Mouse (Mus musculus): ENCODE results near the gene Etl4. TPM values are rescaled to one million over a fixed set of nuclear protein-coding genes. Genes with fewer than 3 reads are reported as not detected.
A peak's percentile ranks its signal among the peaks of the same experiment; 100 is the strongest.

The Etl4 gene
- polyA plus RNA-seq, 1 experiment from 2014 or later: 5.0 TPM

GRCm38 (mm10) chr2:20721098-20721497 lies 811.5 kb downstream of the Etl4 start:
- Histone ChIP-seq H3K9me3 (no peaks in the 10 kb centered on the region), H3K4me2 (no peak overlapping the region), H3K36me3 (no peaks in the 10 kb centered on the region), H3K27me3 (no peaks in the 10 kb centered on the region), H3K4me3 (no peak overlapping the region), H3K4me1 (replicated peaks) (peaks cover 6% of the 10 kb centered on the region; the same call in 1 of the 2 replicates), H3K27ac (replicated peaks) (no peak overlapping the region), H3K9ac (no peak overlapping the region)
- 85% methylated on average over 3 of the region's 3 CpGs for WGBS
- ATAC-seq (ENCODE audit: low FRiP score, low read depth): no peak

GRCm38 (mm10) chr2:20722165-20722991 lies 812.8 kb downstream of the Etl4 start:
- H3K4me1 ChIP-seq (replicated peaks): peaks cover 6% of the 10 kb centered on the region; the same call in 1 of the 2 replicates
- 23% methylated on average over 15 of the region's 15 CpGs for WGBS
- no peaks in the 10 kb centered on the region for H3K36me3 ChIP-seq
- no peak overlapping the region for H3K9ac ChIP-seq
- H3K9me3 ChIP-seq: no peaks in the 10 kb centered on the region
- H3K4me2 ChIP-seq: peak overlapping the region; percentile 36
- ATAC-seq (ENCODE audit: low FRiP score, low read depth): no peak
- no peaks in the 10 kb centered on the region for H3K27me3 ChIP-seq
- H3K4me3 ChIP-seq: peak overlapping the region; percentile 2
- H3K27ac ChIP-seq (replicated peaks): no peak overlapping the region

- H3K9ac ChIP-seq: no peak overlapping the region
- H3K27me3 ChIP-seq: no peaks in the 10 kb centered on the region
- peaks cover 6% of the 10 kb centered on the region; the same call in 1 of the 2 replicates for H3K4me1 ChIP-seq (replicated peaks)
- H3K4me2 ChIP-seq: no peak overlapping the region
- no peak for ATAC-seq (ENCODE audit: low FRiP score, low read depth)
- no peaks in the 10 kb centered on the region for H3K36me3 ChIP-seq
- H3K9me3 ChIP-seq: no peaks in the 10 kb centered on the region
- 44% methylated on average over 2 of the region's 2 CpGs for WGBS
- H3K4me3 ChIP-seq: no peak overlapping the region
- H3K27ac ChIP-seq (replicated peaks): no peak overlapping the region
These were observed 814.6 kb downstream of the Etl4 start for GRCm38 (mm10) chr2:20723990-20724745.

GRCm38 (mm10) chr2:20726974-20727373 lies 817.4 kb downstream of the Etl4 start:
- no peak overlapping the region for H3K27ac ChIP-seq (replicated peaks)
- H3K9ac ChIP-seq: no peak overlapping the region
- no peaks in the 10 kb centered on the region for H3K36me3 ChIP-seq
- WGBS: 79% methylated on average over 2 of the region's 2 CpGs
- no peak for ATAC-seq (ENCODE audit: low FRiP score, low read depth)
- no peaks in the 10 kb centered on the region for H3K9me3 ChIP-seq
- H3K4me3 ChIP-seq: no peak overlapping the region
- H3K4me1 ChIP-seq (replicated peaks): peaks cover under 1% of the 10 kb centered on the region; the same call in 1 of the 2 replicates
- no peaks in the 10 kb centered on the region for H3K27me3 ChIP-seq
- no peak overlapping the region for H3K4me2 ChIP-seq

- H3K4me3 ChIP-seq: no peak overlapping the region
- 85% methylated on average over 6 of the region's 6 CpGs for WGBS
- no peak overlapping the region for H3K4me2 ChIP-seq
- H3K4me1 ChIP-seq (replicated peaks): no peaks in the 10 kb centered on the region; the same call in 1 of the 2 replicates
- no peak for ATAC-seq (ENCODE audit: low FRiP score, low read depth)
- no peak overlapping the region for H3K9ac ChIP-seq
- H3K9me3 ChIP-seq: no peaks in the 10 kb centered on the region
- no peaks in the 10 kb centered on the region for H3K36me3 ChIP-seq
- no peaks in the 10 kb centered on the region for H3K27me3 ChIP-seq
- no peak overlapping the region for H3K27ac ChIP-seq (replicated peaks)
These were observed 818.3 kb downstream of the Etl4 start for GRCm38 (mm10) chr2:20727752-20728438.

- ATAC-seq (ENCODE audit: low FRiP score, low read depth): no peak
- Histone ChIP-seq H3K27ac (replicated peaks) (no peak overlapping the region), H3K4me1 (replicated peaks) (no peaks in the 10 kb centered on the region), H3K4me2 (no peak overlapping the region), H3K27me3 (no peaks in the 10 kb centered on the region), H3K9me3 (no peaks in the 10 kb centered on the region), H3K36me3 (no peaks in the 10 kb centered on the region), H3K4me3 (no peak overlapping the region), H3K9ac (no peak overlapping the region)
- 48% methylated on average over 3 of the region's 3 CpGs for WGBS
These were observed 825.9 kb downstream of the Etl4 start for GRCm38 (mm10) chr2:20735444-20735843.

GRCm38 (mm10) chr2:20736324-20737015 lies 826.9 kb downstream of the Etl4 start:
- Histone ChIP-seq H3K9ac (no peak overlapping the region), H3K27me3 (no peaks in the 10 kb centered on the region), H3K4me2 (no peak overlapping the region), H3K36me3 (no peaks in the 10 kb centered on the region), H3K4me3 (no peak overlapping the region), H3K9me3 (no peaks in the 10 kb centered on the region), H3K27ac (replicated peaks) (no peak overlapping the region), H3K4me1 (replicated peaks) (no peaks in the 10 kb centered on the region)
- 78% methylated on average over 7 of the region's 7 CpGs for WGBS
- ATAC-seq (ENCODE audit: low FRiP score, low read depth): no peak

GRCm38 (mm10) chr2:20737112-20737808 lies 827.7 kb downstream of the Etl4 start:
- no peak overlapping the region for H3K4me2 ChIP-seq
- H3K9me3 ChIP-seq: no peaks in the 10 kb centered on the region
- ATAC-seq (ENCODE audit: low FRiP score, low read depth): no peak
- no peaks in the 10 kb centered on the region for H3K36me3 ChIP-seq
- H3K4me3 ChIP-seq: no peak overlapping the region
- H3K27me3 ChIP-seq: no peaks in the 10 kb centered on the region
- WGBS: 84% methylated on average over 19 of the region's 19 CpGs
- no peaks in the 10 kb centered on the region for H3K4me1 ChIP-seq (replicated peaks)
- H3K9ac ChIP-seq: no peak overlapping the region
- no peak overlapping the region for H3K27ac ChIP-seq (replicated peaks)

GRCm38 (mm10) chr2:20737837-20738236 lies 828.3 kb downstream of the Etl4 start:
- no peak overlapping the region for H3K4me3 ChIP-seq
- H3K9me3 ChIP-seq: no peaks in the 10 kb centered on the region
- no peaks in the 10 kb centered on the region for H3K4me1 ChIP-seq (replicated peaks)
- ATAC-seq (ENCODE audit: low FRiP score, low read depth): no peak
- H3K9ac ChIP-seq: no peak overlapping the region
- H3K27ac ChIP-seq (replicated peaks): no peak overlapping the region
- H3K36me3 ChIP-seq: no peaks in the 10 kb centered on the region
- no peak overlapping the region for H3K4me2 ChIP-seq
- H3K27me3 ChIP-seq: no peaks in the 10 kb centered on the region
- 76% methylated on average over 4 of the region's 4 CpGs for WGBS

GRCm38 (mm10) chr2:20747723-20748122 lies 838.1 kb downstream of the Etl4 start:
- Histone ChIP-seq H3K36me3 (no peaks in the 10 kb centered on the region), H3K9ac (no peak overlapping the region), H3K4me1 (replicated peaks) (no peaks in the 10 kb centered on the region), H3K27me3 (no peaks in the 10 kb centered on the region), H3K4me3 (no peak overlapping the region), H3K4me2 (no peak overlapping the region), H3K9me3 (no peaks in the 10 kb centered on the region), H3K27ac (replicated peaks) (no peak overlapping the region)
- 29% methylated on average over 1 of the region's 1 CpGs for WGBS
- no peak for ATAC-seq (ENCODE audit: low FRiP score, low read depth)

GRCm38 (mm10) chr2:20748481-20748880 lies 838.9 kb downstream of the Etl4 start:
- Histone ChIP-seq H3K4me3 (no peak overlapping the region), H3K9me3 (no peaks in the 10 kb centered on the region), H3K4me1 (replicated peaks) (no peaks in the 10 kb centered on the region), H3K4me2 (no peak overlapping the region), H3K27ac (replicated peaks) (no peak overlapping the region), H3K36me3 (no peaks in the 10 kb centered on the region), H3K27me3 (no peaks in the 10 kb centered on the region), H3K9ac (no peak overlapping the region)
- no peak for ATAC-seq (ENCODE audit: low FRiP score, low read depth)
- 50% methylated on average over 1 of the region's 1 CpGs for WGBS
